Mouse (Mus musculus): ENCODE data around the gene Dusp11.
"Not testable (repeated sequence)": the region's sequence is repeated elsewhere in the genome, so short reads cannot be mapped to it uniquely, and the experiment has no call there.

DNA sequence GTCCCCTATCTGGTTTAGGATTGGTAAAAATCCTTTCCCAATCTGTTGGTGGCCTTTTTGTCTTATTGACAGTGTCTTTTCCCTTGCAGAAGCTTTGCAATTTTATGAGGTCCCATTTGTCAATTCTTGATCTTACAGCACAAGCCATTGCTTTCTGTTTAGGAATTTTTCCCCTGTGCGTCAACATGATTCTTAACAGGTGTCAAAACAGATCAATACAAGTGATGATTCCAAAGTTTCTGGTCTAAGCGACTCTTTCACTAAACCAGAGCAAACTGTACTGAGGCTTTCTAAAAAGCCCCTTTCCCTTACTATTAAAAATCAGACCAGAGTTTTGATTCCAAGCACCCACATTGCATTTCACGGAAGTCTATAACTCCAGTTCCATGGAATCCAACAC lies 43.1 kb downstream of the Dusp11 start:
- not testable (repeated sequence) for TF ChIP-seq EP300 (IDR thresholded peaks at IDR 0.05; ENCODE audit: insufficient read depth, low read depth, low read length); CTCF (IDR thresholded peaks at IDR 0.05; ENCODE audit: low read depth, low read length)

Measured in ES-Bruce4 (cell line).